Mouse (Mus musculus): Measurements from ENCODE around the gene Erp44.

Gene Erp44

GRCm38 (mm10) chr4:48279498-48280134 is at the start of gene Erp44, which contains the start of gene Invs:
Gene Erp44 (minus strand): TSS chr4:48279558.
Gene Invs (plus strand): TSS chr4:48279760.
- in situ Hi-C loops (cut with MboI; ENCODE audit: unreplicated experiment in 2 of 2), result loop anchor here (25.0 kb wide), 2 partner anchors 1008 to 1358 kb away; partner anchors contain the start of gene Rnf20 (in 1 of the 2)

- in situ Hi-C loops (cut with MboI; ENCODE audit: unreplicated experiment in 2 of 2), result no loop called here
Observed at GRCm38 (mm10) chr4:48328042-48328441, 48.7 kb upstream of the Erp44 start.

- in situ Hi-C loops (cut with MboI; ENCODE audit: unreplicated experiment in 2 of 2), result no loop called here
Observed at GRCm38 (mm10) chr4:48327192-48327591, 47.8 kb upstream of the Erp44 start.

GRCm38 (mm10) chr4:48322095-48322494 is 42.7 kb upstream of the Erp44 start:
- in situ Hi-C loops (cut with MboI; ENCODE audit: unreplicated experiment in 2 of 2), result no loop called here

- in situ Hi-C loops (cut with MboI; ENCODE audit: unreplicated experiment in 2 of 2), result no loop called here
Observed at GRCm38 (mm10) chr4:48321276-48321675, 41.9 kb upstream of the Erp44 start.

GRCm38 (mm10) chr4:48316036-48316435 is 36.7 kb upstream of the Erp44 start:
- in situ Hi-C loops (cut with MboI; ENCODE audit: unreplicated experiment in 2 of 2), result no loop called here

- in situ Hi-C loops (cut with MboI; ENCODE audit: unreplicated experiment in 2 of 2), result no loop called here
Observed at GRCm38 (mm10) chr4:48314814-48315213, 35.5 kb upstream of the Erp44 start.

GRCm38 (mm10) chr4:48287086-48287757 is 7.9 kb upstream of the Erp44 start:
- in situ Hi-C loops (cut with MboI; ENCODE audit: unreplicated experiment in 2 of 2), result loop anchor here (25.0 kb wide), 2 partner anchors 1000 to 1350 kb away; partner anchors contain the start of gene Rnf20 (in 1 of the 2)

- in situ Hi-C loops (cut with MboI; ENCODE audit: unreplicated experiment in 2 of 2), result loop anchor here (25.0 kb wide), 2 partner anchors 1006 to 1356 kb away; partner anchors contain the start of gene Rnf20 (in 1 of the 2)
Observed at GRCm38 (mm10) chr4:48281121-48281520, 1.8 kb upstream of the Erp44 start.

GRCm38 (mm10) chr4:48278757-48279497 is 431 bp downstream of the Erp44 start:
- in situ Hi-C loops (cut with MboI; ENCODE audit: unreplicated experiment in 2 of 2), result loop anchor here (25.0 kb wide), 2 partner anchors 1008 to 1358 kb away; partner anchors contain the start of gene Rnf20 (in 1 of the 2)

GRCm38 (mm10) chr4:48277011-48277410 is 2.3 kb downstream of the Erp44 start:
- in situ Hi-C loops (cut with MboI; ENCODE audit: unreplicated experiment in 2 of 2), result loop anchor here (25.0 kb wide), 2 partner anchors 1010 to 1360 kb away; partner anchors contain the start of gene Rnf20 (in 1 of the 2)

- in situ Hi-C loops (cut with MboI; ENCODE audit: unreplicated experiment in 2 of 2), result loop anchor here (25.0 kb wide), 2 partner anchors 1012 to 1362 kb away; partner anchors contain the start of gene Rnf20 (in 1 of the 2)
Observed at GRCm38 (mm10) chr4:48275736-48276135, 3.6 kb downstream of the Erp44 start.

GRCm38 (mm10) chr4:48273119-48273829 is 6.1 kb downstream of the Erp44 start:
- in situ Hi-C loops (cut with MboI; ENCODE audit: unreplicated experiment in 2 of 2), result no loop called here

GRCm38 (mm10) chr4:48271838-48272237 is 7.5 kb downstream of the Erp44 start:
- in situ Hi-C loops (cut with MboI; ENCODE audit: unreplicated experiment in 2 of 2), result no loop called here

GRCm38 (mm10) chr4:48270532-48270931 is 8.8 kb downstream of the Erp44 start:
- in situ Hi-C loops (cut with MboI; ENCODE audit: unreplicated experiment in 2 of 2), result no loop called here

GRCm38 (mm10) chr4:48268127-48268526 is 11.2 kb downstream of the Erp44 start:
- in situ Hi-C loops (cut with MboI; ENCODE audit: unreplicated experiment in 2 of 2), result no loop called here

- in situ Hi-C loops (cut with MboI; ENCODE audit: unreplicated experiment in 2 of 2), result no loop called here
Observed at GRCm38 (mm10) chr4:48267683-48268082, 11.7 kb downstream of the Erp44 start.

GRCm38 (mm10) chr4:48258045-48258444 is 21.3 kb downstream of the Erp44 start:
- in situ Hi-C loops (cut with MboI; ENCODE audit: unreplicated experiment in 2 of 2), result no loop called here

- in situ Hi-C loops (cut with MboI; ENCODE audit: unreplicated experiment in 2 of 2), result no loop called here
Observed at GRCm38 (mm10) chr4:48253266-48253665, 26.1 kb downstream of the Erp44 start.

- in situ Hi-C loops (cut with MboI; ENCODE audit: unreplicated experiment in 2 of 2), result no loop called here
Observed at GRCm38 (mm10) chr4:48244280-48244679, 35.1 kb downstream of the Erp44 start.
